Mouse (Mus musculus): ENCODE data around the gene Mpz.

DNA sequence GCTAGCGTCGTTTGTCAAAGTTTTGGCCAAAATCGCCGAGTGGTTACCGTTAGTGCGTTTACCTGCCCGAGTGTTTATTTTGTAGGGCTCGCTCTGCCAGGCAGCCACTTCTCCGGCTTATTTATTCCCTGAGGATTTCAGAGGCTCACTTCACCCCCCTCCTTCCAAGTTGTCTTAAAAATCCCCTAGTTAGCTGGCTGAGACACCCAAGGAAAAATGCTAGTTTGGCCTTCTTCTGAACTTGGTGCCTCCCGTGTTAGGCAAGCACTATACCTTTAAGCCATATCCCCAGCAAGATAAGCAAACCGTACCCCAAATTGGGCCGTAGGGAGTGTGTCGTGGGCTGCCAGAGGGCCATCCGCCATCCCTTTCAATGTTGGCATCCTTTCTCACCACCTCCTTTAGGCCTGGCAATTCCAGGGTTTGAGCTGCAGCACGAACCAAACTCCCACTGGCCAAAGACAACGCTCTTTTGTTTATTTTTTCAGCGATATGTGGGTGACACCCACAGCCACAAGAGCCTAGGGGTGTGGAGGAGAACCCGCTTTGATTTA is 404 bp downstream of the Mpz start:
- TF ChIP-seq CTCF (IDR thresholded peaks at IDR 0.05; ENCODE audit: control insufficient read depth, insufficient read depth, insufficient read length) (no peak), USF1 (IDR thresholded peaks at IDR 0.05; ENCODE audit: low read depth) (no peak), MAX (IDR thresholded peaks at IDR 0.05) (no peak), FOSL1 (IDR thresholded peaks at IDR 0.05; ENCODE audit: insufficient read depth, low read length, poor library complexity, severe bottlenecking) (no peak), CEBPB (IDR thresholded peaks at IDR 0.05; ENCODE audit: low read depth) (no peak), MYOG (IDR thresholded peaks at IDR 0.05; ENCODE audit: control insufficient read depth, extremely low read depth, insufficient read length) (no peak), MYOD1 (IDR thresholded peaks at IDR 0.05; ENCODE audit: control insufficient read depth, insufficient read length, low read depth) (no peak)

Data from C2C12 (cell line).